Mouse (Mus musculus) left cerebral cortex, adult 18-20 months (tissue): ENCODE results near the gene 9030624G23Rik. TPM values are rescaled to one million over a fixed set of nuclear protein-coding genes. Genes with fewer than 3 reads are reported as not detected.
"Not testable (repeated sequence)": the region's sequence is repeated elsewhere in the genome, so short reads cannot be mapped to it uniquely, and the experiment has no call there.

Experiments
- DNase-seq, 2 experiments: peaks; one replicate each; pipeline ENCODE4 v3.0.0; 2021 to 2022; ENCODE audit warnings: low spot score in 2 of 2, mixed read lengths in 1 of 2
- long read RNA-seq, 2 experiments: library from polyadenylated mRNA; stranded (forward); transcript quantifications; one replicate each; pipeline ENCODE4 v2.0.0; 2021
- total RNA-seq, 2 experiments: library from RNA; stranded (reverse); gene quantifications; 2 replicates each; pipeline ENCODE4 v1.2.3; 2021

The 9030624G23Rik gene
- total RNA-seq: 1 to 10 TPM; 1.9 to 3.3 TPM
- long read RNA-seq, experiment 1: 0 reads
- long read RNA-seq, experiment 2: 0 reads

DNA sequence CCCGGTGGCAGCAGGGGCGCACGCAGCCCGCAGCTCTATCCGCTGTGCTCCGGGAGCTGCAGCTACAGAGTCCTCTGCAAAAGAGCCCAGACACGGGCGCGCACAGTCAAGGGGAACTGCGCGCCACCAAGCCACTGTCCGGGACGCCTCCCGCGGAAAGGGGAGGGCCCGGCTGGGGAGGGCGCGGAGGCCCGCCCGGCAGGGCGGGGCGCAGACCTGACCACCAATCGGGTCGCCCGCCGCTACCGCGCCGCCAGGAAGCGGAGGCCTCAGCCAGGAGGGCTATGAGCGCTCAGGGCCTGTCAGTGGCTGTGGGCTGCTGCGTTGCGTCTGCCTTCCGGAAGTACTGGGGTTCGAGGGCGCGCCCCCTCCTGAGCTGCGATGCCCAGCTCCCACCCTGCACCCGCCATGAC lies at the start of gene 9030624G23Rik:
Gene 9030624G23Rik, minus strand, starts transcription at position 139 of the 413 bp plus-strand sequence.
- DNase-seq: peak; percentile 29 to 30

DNA sequence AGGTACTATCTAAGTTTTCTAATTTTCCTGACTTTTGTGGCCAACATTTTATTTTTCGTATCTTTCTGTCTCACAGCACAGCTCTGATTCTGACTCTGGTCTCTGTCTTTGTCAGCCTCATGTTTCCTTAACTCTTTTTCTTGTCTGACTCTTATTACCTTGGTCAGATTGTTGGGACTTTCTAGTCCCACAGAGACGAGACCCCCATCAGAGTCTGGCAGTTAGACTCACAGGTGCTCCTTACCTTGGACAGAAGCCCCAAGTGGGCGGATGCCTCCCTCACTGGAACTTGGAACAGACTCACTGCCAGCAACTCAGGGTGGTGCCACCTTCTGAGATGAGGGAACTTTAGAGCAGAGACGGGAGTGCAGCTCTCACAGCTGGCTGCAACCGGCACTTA lies 13.9 kb downstream of the 9030624G23Rik start:
- not testable (repeated sequence) for DNase-seq
